Mouse (Mus musculus) right cerebral cortex, postnatal 36 days (tissue): ENCODE data around the gene BC029722.

Experiments used
- DNase-seq, 2 experiments: peaks; one replicate each; pipeline ENCODE4 v3.0.0; 2022; ENCODE audit warnings: low spot score in 2 of 2, mixed read lengths in 1 of 2

BC029722 gene

GRCm38 (mm10) chr2:155818596-155819391 lies 432 bp downstream of the BC029722 start:
- peak; percentile 92 to 94 for DNase-seq

- no peak for DNase-seq
Measured at GRCm38 (mm10) chr2:155817301-155818245, 1.7 kb downstream of the BC029722 start.

- no peak for DNase-seq
Measured at GRCm38 (mm10) chr2:155816179-155816578, 3.0 kb downstream of the BC029722 start.

- no peak for DNase-seq
Measured at GRCm38 (mm10) chr2:155814829-155815228, 4.4 kb downstream of the BC029722 start.

- no peak for DNase-seq
Measured at GRCm38 (mm10) chr2:155812637-155813036, 6.6 kb downstream of the BC029722 start.

GRCm38 (mm10) chr2:155811821-155812396 lies 7.3 kb downstream of the BC029722 start:
- DNase-seq: peak; percentile 83 to 84

- no peak for DNase-seq
Measured at GRCm38 (mm10) chr2:155809620-155810019, 9.6 kb downstream of the BC029722 start.

- no peak for DNase-seq
Measured at GRCm38 (mm10) chr2:155807408-155807807, 11.8 kb downstream of the BC029722 start.

GRCm38 (mm10) chr2:155806548-155806947 lies 12.7 kb downstream of the BC029722 start:
- DNase-seq: no peak

GRCm38 (mm10) chr2:155805925-155806255 lies 13.3 kb downstream of the BC029722 start:
- DNase-seq: no peak

- no peak for DNase-seq
Measured at GRCm38 (mm10) chr2:155805231-155805924, 13.8 kb downstream of the BC029722 start.

GRCm38 (mm10) chr2:155804053-155804452 lies 15.2 kb downstream of the BC029722 start:
- no peak for DNase-seq

GRCm38 (mm10) chr2:155802761-155803160 lies 16.5 kb downstream of the BC029722 start:
- DNase-seq: no peak

- DNase-seq: no peak
Measured at GRCm38 (mm10) chr2:155798613-155799012, 20.6 kb downstream of the BC029722 start.

- no peak for DNase-seq
Measured at GRCm38 (mm10) chr2:155794674-155795445, 24.4 kb downstream of the BC029722 start.

GRCm38 (mm10) chr2:155792899-155793298 lies 26.3 kb downstream of the BC029722 start:
- no peak for DNase-seq

- DNase-seq: no peak
Measured at GRCm38 (mm10) chr2:155787949-155788931, 31.0 kb downstream of the BC029722 start.

- DNase-seq: no peak
Measured at GRCm38 (mm10) chr2:155786905-155787304, 32.3 kb downstream of the BC029722 start.

GRCm38 (mm10) chr2:155784534-155784933 lies 34.7 kb downstream of the BC029722 start:
- DNase-seq: peak; percentile 57 to 64

GRCm38 (mm10) chr2:155779506-155779905 lies 39.7 kb downstream of the BC029722 start:
- no peak for DNase-seq
